Mouse (Mus musculus): ENCODE results near the gene Slc25a21.

DNA sequence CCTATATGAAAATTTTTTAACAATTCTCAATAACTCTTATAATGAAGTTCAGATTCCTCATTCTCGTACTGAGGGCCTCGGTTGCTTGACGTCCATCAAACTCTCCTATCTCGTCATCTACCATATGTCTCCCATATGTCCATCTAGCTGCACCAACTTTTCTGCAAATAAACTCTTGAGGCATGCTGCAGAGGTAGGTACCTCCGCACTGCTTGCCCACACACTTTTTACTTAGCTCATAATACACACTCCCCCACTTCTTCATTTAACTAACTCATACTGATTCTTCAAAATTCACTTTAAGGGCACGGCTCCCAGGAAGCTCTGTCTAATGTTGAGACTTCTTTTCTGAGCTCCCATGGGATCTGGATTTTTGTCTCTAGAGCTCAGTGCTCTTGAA lies 222.0 kb downstream of the Slc25a21 start:
- no peak for TF ChIP-seq CTCF (IDR thresholded peaks at IDR 0.05; ENCODE audit: borderline replicate concordance, insufficient read depth, low read depth, low read length)
- no peak for TF ChIP-seq POLR2A (IDR thresholded peaks at IDR 0.05; ENCODE audit: borderline replicate concordance, insufficient read depth, low read length)
